Mouse (Mus musculus) gastrocnemius, postnatal 14 days (tissue): Measurements from ENCODE around the gene Sephs2. TPM values are rescaled to one million over a fixed set of nuclear protein-coding genes. Genes with fewer than 3 reads are reported as not detected.
A peak's percentile ranks its signal among the peaks of the same experiment; 100 is the strongest.

Source experiments
- DNase-seq: peaks from one replicate; pipeline ENCODE4 v3.0.0; 2021; ENCODE audit warnings: mixed read lengths
- intact Hi-C: fragments of 180-260 bp; cut with DNase I; formaldehyde crosslinking; loops from one replicate; pipeline ENCODE4 v1.15.1; 2025; ENCODE audit warnings: low total_unique reads
- long read RNA-seq, 2 experiments: library from polyadenylated mRNA; stranded (forward); transcript quantifications; one replicate each; pipeline ENCODE4 v2.0.0; 2021
- total RNA-seq, 2 experiments: library from RNA; stranded (reverse); gene quantifications; 2 replicates each; pipeline ENCODE4 v1.2.3; 2021

Gene Sephs2
- 10 to 100 TPM; 19.3 to 23.1 TPM for total RNA-seq
- long read RNA-seq, experiment 1, transcript Sephs2-201 (1 exons, 2,177 nt) = major isoform, 95 of 95 reads
- long read RNA-seq, experiment 1, partial matches to known transcripts = 0 of 95 reads
- long read RNA-seq, experiment 1, other reads (novel, unspliced or antisense) = 0 of 95 reads
- long read RNA-seq, experiment 2, transcript Sephs2-201 (1 exons, 2,177 nt) = major isoform, 94 of 94 reads
- long read RNA-seq, experiment 2, partial matches to known transcripts = 0 of 94 reads
- long read RNA-seq, experiment 2, other reads (novel, unspliced or antisense) = 0 of 94 reads

GRCm38 (mm10) chr7:127273925-127274789 lies at the start of gene Sephs2:
TSS of gene Sephs2 (minus strand) at chr7:127274055.
- intact Hi-C loops = no loop called here
- DNase-seq = peak; percentile 87

GRCm38 (mm10) chr7:127322085-127322484 lies 48.2 kb upstream of the Sephs2 start:
- DNase-seq = peak; percentile 47
- intact Hi-C loops = no loop called here

- intact Hi-C loops = no loop called here
These were observed 47.3 kb upstream of the Sephs2 start for GRCm38 (mm10) chr7:127321106-127321505.

GRCm38 (mm10) chr7:127313912-127314311 lies 40.1 kb upstream of the Sephs2 start:
- no peak for DNase-seq
- intact Hi-C loops = no loop called here

More at GRCm38 (mm10) chr7:127321106-127321505, 47.3 kb upstream of the Sephs2 start:
- DNase-seq = no peak

GRCm38 (mm10) chr7:127309951-127310350 lies 36.1 kb upstream of the Sephs2 start:
- no peak for DNase-seq
- intact Hi-C loops = no loop called here

- intact Hi-C loops = no loop called here
- no peak for DNase-seq
These were observed 35.0 kb upstream of the Sephs2 start for GRCm38 (mm10) chr7:127308887-127309286.

GRCm38 (mm10) chr7:127308431-127308830 lies 34.6 kb upstream of the Sephs2 start:
- no peak for DNase-seq
- intact Hi-C loops = no loop called here

- intact Hi-C loops = no loop called here
- DNase-seq = no peak
These were observed 23.8 kb upstream of the Sephs2 start for GRCm38 (mm10) chr7:127297586-127298193.

GRCm38 (mm10) chr7:127296786-127297555 lies 23.1 kb upstream of the Sephs2 start:
- intact Hi-C loops = no loop called here
- no peak for DNase-seq

- intact Hi-C loops = no loop called here
- DNase-seq = no peak
These were observed 22.2 kb upstream of the Sephs2 start, which contains the start of gene Itgal for GRCm38 (mm10) chr7:127296098-127296497. TSS of gene Itgal (plus strand) at chr7:127296260.

GRCm38 (mm10) chr7:127290142-127290541 lies 16.3 kb upstream of the Sephs2 start:
- intact Hi-C loops = no loop called here
- no peak for DNase-seq

- intact Hi-C loops = no loop called here
- no peak for DNase-seq
These were observed 15.5 kb upstream of the Sephs2 start for GRCm38 (mm10) chr7:127289306-127289705.

GRCm38 (mm10) chr7:127287940-127288339 lies 14.1 kb upstream of the Sephs2 start:
- no peak for DNase-seq
- intact Hi-C loops = no loop called here

GRCm38 (mm10) chr7:127285154-127285553 lies 11.3 kb upstream of the Sephs2 start:
- DNase-seq = no peak
- intact Hi-C loops = no loop called here

GRCm38 (mm10) chr7:127282190-127282589 lies 8.3 kb upstream of the Sephs2 start:
- DNase-seq = no peak
- intact Hi-C loops = no loop called here

- intact Hi-C loops = no loop called here
- DNase-seq = no peak
These were observed 7.3 kb upstream of the Sephs2 start for GRCm38 (mm10) chr7:127281114-127281513.

- intact Hi-C loops = no loop called here
- DNase-seq = no peak
These were observed 6.2 kb upstream of the Sephs2 start for GRCm38 (mm10) chr7:127280092-127280491.

- intact Hi-C loops = no loop called here
- DNase-seq = peak; percentile 34
These were observed 4.5 kb upstream of the Sephs2 start for GRCm38 (mm10) chr7:127278311-127278710.

- intact Hi-C loops = no loop called here
- no peak for DNase-seq
These were observed 2.7 kb upstream of the Sephs2 start for GRCm38 (mm10) chr7:127276519-127276961.
